ENCODE assay signal across 9 mouse cellular contexts in genomic region chr2:130362511-130363026, GRCm38 (mm10). TPM values are rescaled to one million over a fixed set of nuclear protein-coding genes. Genes with fewer than 3 reads are reported as not detected.
A peak's percentile ranks its signal among the peaks of the same experiment; 100 is the strongest.
DNase-seq lines count a peak whose midpoint lies in the region; ATAC-seq lines count a peak whose summit lies in the region.
"Had no signal": no experiment of that assay in that cellular context is flagged by ENCODE, and none has a peak within 500 bp of the region (broad histone marks: within the 10 kb centered on the region; RNA-seq: fewer than 3 reads in every experiment).

No protein-coding gene starts in this region.

- no peak for ATAC-seq in intestine, embryonic 14.5 days (replicated peaks; ENCODE audit: low FRiP score, low TSS enrichment, low read depth)
- no peak for ATAC-seq in intestine, embryonic 15.5 days
- ATAC-seq in forebrain, embryonic 14.5 days = peak; percentile 58; the same call in 1 of the 2 replicates
- ATAC-seq in limb, embryonic 12.5 days (ENCODE audit: insufficient number of reproducible peaks, insufficient read depth, low FRiP score, low TSS enrichment, low read depth) = no peak
- peak; percentile 37; the same call in 1 of the 2 replicates for ATAC-seq in neural tube, embryonic 15.5 days (ENCODE audit: low FRiP score)

- no peaks in the 10 kb centered on the region for H3K36me3 ChIP-seq in intestine, embryonic 14.5 days (ENCODE audit: control insufficient read depth, insufficient read depth, low read length)
- no peaks in the 10 kb centered on the region for H3K36me3 ChIP-seq in intestine, embryonic 15.5 days
- H3K36me3 ChIP-seq in forebrain, embryonic 14.5 days (ENCODE audit: control insufficient read depth, insufficient read depth, low read length) = no peaks in the 10 kb centered on the region
- H3K36me3 ChIP-seq in limb, embryonic 12.5 days = no peaks in the 10 kb centered on the region
- no peaks in the 10 kb centered on the region for H3K36me3 ChIP-seq in neural tube, embryonic 15.5 days

- peaks cover 48% of the 10 kb centered on the region for H3K27me3 ChIP-seq in intestine, embryonic 14.5 days (replicated peaks; ENCODE audit: control insufficient read depth, insufficient read depth, low read length)
- H3K27me3 ChIP-seq in intestine, embryonic 15.5 days (replicated peaks) = peaks cover 36% of the 10 kb centered on the region
- H3K27me3 ChIP-seq in forebrain, embryonic 14.5 days (replicated peaks; ENCODE audit: control insufficient read depth, insufficient read depth, low read length) = peaks cover 29% of the 10 kb centered on the region
- peaks cover 96% of the 10 kb centered on the region for H3K27me3 ChIP-seq in limb, embryonic 12.5 days
- H3K27me3 ChIP-seq in neural tube, embryonic 15.5 days (replicated peaks) = peaks cover 68% of the 10 kb centered on the region

- no peak overlapping the region for H3K27ac ChIP-seq in intestine, embryonic 14.5 days (ENCODE audit: low read depth)
- H3K27ac ChIP-seq in intestine, embryonic 15.5 days = no peak overlapping the region
- H3K27ac ChIP-seq in forebrain, embryonic 14.5 days (ENCODE audit: low read depth, low read length) = no peak overlapping the region
- H3K27ac ChIP-seq in limb, embryonic 12.5 days = no peak overlapping the region
- H3K27ac ChIP-seq in neural tube, embryonic 15.5 days (replicated peaks) = no peak overlapping the region
- H3K27ac ChIP-seq: macrophage had no signal

- no peak overlapping the region for H3K4me2 ChIP-seq in intestine, embryonic 14.5 days (ENCODE audit: low read length)
- H3K4me2 ChIP-seq in intestine, embryonic 15.5 days (replicated peaks) = no peak overlapping the region
- H3K4me2 ChIP-seq in forebrain, embryonic 14.5 days (ENCODE audit: low read length) = no peak overlapping the region
- H3K4me2 ChIP-seq in limb, embryonic 12.5 days = peak overlapping the region; percentile 15; the same call in 1 of the 2 replicates
- no peak overlapping the region for H3K4me2 ChIP-seq in neural tube, embryonic 15.5 days

- DNase-seq in intestine, embryonic 14.5 days (ENCODE audit: low spot score) = peak; percentile 83
- peak; percentile 85 for DNase-seq in adrenal gland, postnatal 14 days
- peak; percentile 80 for DNase-seq in forebrain, embryonic 14.5 days (ENCODE audit: low spot score)
- peak; percentile 60 for DNase-seq in kidney, adult 18-20 months
- DNase-seq in urinary bladder, postnatal 4 days (ENCODE audit: low spot score in 2 of 2) = peak; percentile 26 to 69

- no peak overlapping the region for H3K4me3 ChIP-seq in intestine, embryonic 14.5 days (ENCODE audit: low read depth, low read length)
- H3K4me3 ChIP-seq in intestine, embryonic 15.5 days (replicated peaks) = no peak overlapping the region
- no peak overlapping the region for H3K4me3 ChIP-seq in forebrain, embryonic 14.5 days (ENCODE audit: low read depth, low read length)
- peak overlapping the region; percentile 20 for H3K4me3 ChIP-seq in limb, embryonic 12.5 days (replicated peaks)
- H3K4me3 ChIP-seq in neural tube, embryonic 15.5 days (replicated peaks) = no peak overlapping the region

- no peak overlapping the region for H3K9ac ChIP-seq in intestine, embryonic 14.5 days (ENCODE audit: low read length)
- H3K9ac ChIP-seq in intestine, embryonic 15.5 days = no peak overlapping the region
- no peak overlapping the region for H3K9ac ChIP-seq in forebrain, embryonic 14.5 days (ENCODE audit: low read length)
- H3K9ac ChIP-seq in limb, embryonic 12.5 days (replicated peaks) = no peak overlapping the region
- H3K9ac ChIP-seq in neural tube, embryonic 15.5 days (replicated peaks) = no peak overlapping the region

- WGBS in intestine, embryonic 14.5 days = 10% methylated on average over 14 of the region's 14 CpGs
- 12% methylated on average over 14 of the region's 14 CpGs for WGBS in intestine, embryonic 15.5 days
- WGBS in forebrain, embryonic 14.5 days = 2% methylated on average over 13 of the region's 14 CpGs
- WGBS in limb, embryonic 12.5 days = 3% methylated on average over 14 of the region's 14 CpGs
- 4% methylated on average over 14 of the region's 14 CpGs for WGBS in neural tube, embryonic 15.5 days

- no peaks in the 10 kb centered on the region for H3K4me1 ChIP-seq in intestine, embryonic 14.5 days (replicated peaks; ENCODE audit: control insufficient read depth, insufficient read depth, low read length)
- 0 out of 2 replicates have a peak, but pooled peaks cover 4% of the 10 kb centered on the region for H3K4me1 ChIP-seq in intestine, embryonic 15.5 days (replicated peaks)
- peaks cover 11% of the 10 kb centered on the region for H3K4me1 ChIP-seq in forebrain, embryonic 14.5 days (ENCODE audit: control insufficient read depth, insufficient read depth, low read length)
- H3K4me1 ChIP-seq in limb, embryonic 12.5 days (replicated peaks) = peaks cover 14% of the 10 kb centered on the region
- peaks cover 6% of the 10 kb centered on the region for H3K4me1 ChIP-seq in neural tube, embryonic 15.5 days

- H3K9me3 ChIP-seq in intestine, embryonic 14.5 days (ENCODE audit: control insufficient read depth, low read length) = no peaks in the 10 kb centered on the region
- H3K9me3 ChIP-seq in intestine, embryonic 15.5 days = no peaks in the 10 kb centered on the region
- H3K9me3 ChIP-seq in forebrain, embryonic 14.5 days (replicated peaks; ENCODE audit: control insufficient read depth, low read length) = no peaks in the 10 kb centered on the region
- no peaks in the 10 kb centered on the region for H3K9me3 ChIP-seq in limb, embryonic 12.5 days
- no peaks in the 10 kb centered on the region for H3K9me3 ChIP-seq in neural tube, embryonic 15.5 days (replicated peaks)

RNA-seq across cellular contexts. Expression of gene Cpxm1, which starts 34.8 kb away (rescaled TPM):
- 35.8 and 40.8 TPM in 2 replicates for polyA plus RNA-seq in intestine, embryonic 14.5 days (2014; fragmentation: Nextera tagmentation; extraction: Ambion mirVana)
- polyA plus RNA-seq in intestine, embryonic 15.5 days (2015; fragmentation: Nextera tagmentation; extraction: Ambion mirVana) = 36.1 and 36.3 TPM in 2 replicates
- 10.2 and 12.2 TPM in 2 replicates for total RNA-seq in adrenal gland, postnatal 14 days (2021)
- polyA plus RNA-seq in forebrain, embryonic 14.5 days (2014; fragmentation: Nextera tagmentation; extraction: Ambion mirVana) = 10.1 and 10.9 TPM in 2 replicates
- polyA plus RNA-seq in limb, embryonic 12.5 days (2016; fragmentation: Nextera tagmentation; extraction: Ambion mirVana) = 91.6 and 100 TPM in 2 replicates
- polyA plus RNA-seq in neural tube, embryonic 15.5 days (2015; fragmentation: Nextera tagmentation; extraction: Ambion mirVana) = 27.8 and 30.3 TPM in 2 replicates
- polyA plus RNA-seq: macrophage had no signal

RNA-seq across cellular contexts. Expression of gene Gm28372, which starts 42.5 kb away (rescaled TPM):
- not detected in 2 replicates for polyA plus RNA-seq in intestine, embryonic 14.5 days (2014; fragmentation: Nextera tagmentation; extraction: Ambion mirVana)
- polyA plus RNA-seq in intestine, embryonic 15.5 days (2015; fragmentation: Nextera tagmentation; extraction: Ambion mirVana) = 0.13 TPM in 1 of 2 replicates, not detected in the other
- total RNA-seq in adrenal gland, postnatal 14 days (2021) = not detected in 2 replicates
- not detected in 2 replicates for polyA plus RNA-seq in forebrain, embryonic 14.5 days (2014; fragmentation: Nextera tagmentation; extraction: Ambion mirVana)
- 0.11 and 0.18 TPM in 2 replicates for polyA plus RNA-seq in limb, embryonic 12.5 days (2016; fragmentation: Nextera tagmentation; extraction: Ambion mirVana)
- 0.17 TPM in 1 of 2 replicates, not detected in the other for polyA plus RNA-seq in neural tube, embryonic 15.5 days (2015; fragmentation: Nextera tagmentation; extraction: Ambion mirVana)
- polyA plus RNA-seq: macrophage had no signal

RNA-seq across cellular contexts. Expression of gene 1700020A23Rik, which starts 42.5 kb away (rescaled TPM):
- polyA plus RNA-seq in intestine, embryonic 14.5 days (2014; fragmentation: Nextera tagmentation; extraction: Ambion mirVana) = 0.52 TPM in 1 of 2 replicates, not detected in the other
- polyA plus RNA-seq in intestine, embryonic 15.5 days (2015; fragmentation: Nextera tagmentation; extraction: Ambion mirVana) = not detected in 2 replicates
- total RNA-seq in adrenal gland, postnatal 14 days (2021) = not detected in 2 replicates
- polyA plus RNA-seq in forebrain, embryonic 14.5 days (2014; fragmentation: Nextera tagmentation; extraction: Ambion mirVana) = not detected in 2 replicates
- polyA plus RNA-seq in limb, embryonic 12.5 days (2016; fragmentation: Nextera tagmentation; extraction: Ambion mirVana) = not detected in 2 replicates
- polyA plus RNA-seq in neural tube, embryonic 15.5 days (2015; fragmentation: Nextera tagmentation; extraction: Ambion mirVana) = 0.36 and 0.56 TPM in 2 replicates
- polyA plus RNA-seq: macrophage had no signal

RNA-seq across cellular contexts. Expression of gene Tmem239, which starts 43.7 kb away (rescaled TPM):
- polyA plus RNA-seq in intestine, embryonic 14.5 days (2014; fragmentation: Nextera tagmentation; extraction: Ambion mirVana) = not detected in 2 replicates
- not detected in 2 replicates for polyA plus RNA-seq in intestine, embryonic 15.5 days (2015; fragmentation: Nextera tagmentation; extraction: Ambion mirVana)
- total RNA-seq in adrenal gland, postnatal 14 days (2021) = not detected in 2 replicates
- polyA plus RNA-seq in forebrain, embryonic 14.5 days (2014; fragmentation: Nextera tagmentation; extraction: Ambion mirVana) = not detected in 2 replicates
- polyA plus RNA-seq in limb, embryonic 12.5 days (2016; fragmentation: Nextera tagmentation; extraction: Ambion mirVana) = not detected in 2 replicates
- polyA plus RNA-seq in neural tube, embryonic 15.5 days (2015; fragmentation: Nextera tagmentation; extraction: Ambion mirVana) = not detected in 2 replicates
- polyA plus RNA-seq: macrophage had no signal

Comparison
In these comparisons a context has a peak if more than half of its experiments do, and no peak if none do; other contexts are left out.
1. ATAC-seq: peak in forebrain, embryonic 14.5 days (single experiment) and neural tube, embryonic 15.5 days (single experiment); none in intestine, embryonic 14.5 days (single experiment), intestine, embryonic 15.5 days (single experiment) and limb, embryonic 12.5 days (single experiment).
2. Peak in every context shown above with its lines, with median percentiles within 50 percentile points of each other: DNase-seq.